Mouse (Mus musculus) heart, postnatal 0 days (tissue): ENCODE measurements at regions not wholly inside any gene's neighbourhood (a gene's known extent, or its start where the extent isn't known, plus 50 kb on each side); places are given as distances from the start of the nearest gene placed in this dataset.
A peak's percentile ranks its signal among the peaks of the same experiment; 100 is the strongest.

Source experiments
- ATAC-seq: fragments of 200-750 bp; cut with Nextera tagmentation; 2 replicates; pipeline ENCODE4 v1.8.0; 2017; ENCODE audit warnings: low read depth, moderate number of reproducible peaks, moderate library complexity; ENCODE audit not compliant: insufficient read depth
- DNase-seq: peaks from one replicate; pipeline ENCODE4 v3.0.0-alpha.2; 2016; ENCODE audit warnings: low spot score
- H3K27ac ChIP-seq: fragments of 300-500 bp; sonication (generic); 2 replicates; pipeline ENCODE4 v1.5.1; 2014; ENCODE audit warnings: low read depth, mild to moderate bottlenecking
- H3K27me3 ChIP-seq: fragments of 300-500 bp; sonication (generic); 2 replicates; pipeline ENCODE4 v1.6.1; 2014; ENCODE audit warnings: low read length, mixed read lengths; ENCODE audit not compliant: control insufficient read depth, insufficient read depth
- H3K36me3 ChIP-seq: fragments of 300-500 bp; sonication (generic); replicated peaks from 2 replicates; pipeline ENCODE4 v1.6.1; 2014; ENCODE audit warnings: low read length, mixed read lengths; ENCODE audit not compliant: control insufficient read depth, insufficient read depth
- H3K4me1 ChIP-seq: fragments of 300-500 bp; sonication (generic); 2 replicates; pipeline ENCODE4 v1.6.1; 2014; ENCODE audit warnings: antibody characterized with exemption; ENCODE audit not compliant: control insufficient read depth, insufficient read depth
- H3K4me2 ChIP-seq: fragments of 300-500 bp; sonication (generic); 2 replicates; pipeline ENCODE4 v1.6.1; 2014; ENCODE audit warnings: low read depth, mild to moderate bottlenecking, low read length, moderate library complexity
- H3K4me3 ChIP-seq: fragments of 300-500 bp; sonication (generic); 2 replicates; pipeline ENCODE4 v1.5.1; 2014; ENCODE audit warnings: low read depth, low read length
- H3K9ac ChIP-seq: fragments of 300-500 bp; sonication (generic); replicated peaks from 2 replicates; pipeline ENCODE4 v1.6.1; 2014; ENCODE audit warnings: low read depth, low read length, mixed read lengths
- H3K9me3 ChIP-seq: fragments of 300-500 bp; sonication (generic); replicated peaks from 2 replicates; pipeline ENCODE4 v1.6.1; 2016; ENCODE audit warnings: low read length; ENCODE audit not compliant: control insufficient read depth
- CTCF ChIP-seq: IDR thresholded peaks from 2 replicates; pipeline ENCODE4 v1.5.1; 2016; ENCODE audit warnings: antibody characterized with exemption, control low read depth, low read depth
- EP300 ChIP-seq: IDR thresholded peaks from 2 replicates; pipeline ENCODE4 v1.6.1; 2016; ENCODE audit warnings: antibody characterized with exemption, low read depth
- WGBS: fragments of 180-500 bp; shearing (Covaris S2); extraction: QIAGEN DNeasy Blood & Tissue Kit; methylation state at CpG from one replicate; pipeline ENCODE4 v1.1.7; 2014; 5-methylcytosine and 5-hydroxymethylcytosine counted together

DNA sequence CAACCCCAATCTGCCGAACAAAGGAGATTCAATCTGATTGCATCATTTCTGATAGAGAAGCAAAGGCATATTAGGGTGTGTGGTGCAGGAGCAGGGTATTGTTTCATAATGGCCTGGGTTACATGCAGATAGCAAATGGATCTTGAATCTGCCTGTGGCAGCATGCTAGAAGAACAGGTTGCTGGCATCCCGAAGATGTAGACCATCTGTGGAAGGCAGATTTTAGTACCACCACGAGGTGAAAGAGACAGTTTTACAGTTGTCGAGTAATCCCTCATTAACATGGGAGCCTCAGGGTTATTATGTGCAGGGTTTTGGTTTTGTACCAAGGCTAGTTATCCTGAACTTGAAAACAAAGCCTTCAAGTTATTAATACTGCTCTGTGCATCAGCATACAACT, 140.9 kb downstream of the H2afy start:
- Histone ChIP-seq H3K4me1 (no peaks in the 10 kb centered on the region), H3K36me3 (no peaks in the 10 kb centered on the region), H3K4me3 (no peak overlapping the region), H3K9me3 (no peaks in the 10 kb centered on the region), H3K27me3 (0 out of 2 replicates have a peak, but pooled peaks cover 3% of the 10 kb centered on the region), H3K9ac (no peak overlapping the region), H3K27ac (no peak overlapping the region), H3K4me2 (no peak overlapping the region)
- WGBS, result 73% methylated on average over 4 of the region's 4 CpGs
- DNase-seq (no peak), ATAC-seq (no peak)
- no peak for TF ChIP-seq EP300
- no peak for TF ChIP-seq CTCF

- no peak overlapping the region for H3K27ac ChIP-seq
- H3K4me3 ChIP-seq, result no peak overlapping the region
- 59% methylated on average over 2 of the region's 2 CpGs for WGBS
- H3K9me3 ChIP-seq, result no peaks in the 10 kb centered on the region
- H3K4me2 ChIP-seq, result no peak overlapping the region
- DNase-seq, result peak; percentile 20
- TF ChIP-seq CTCF, result no peak
- no peak for TF ChIP-seq EP300
- no peaks in the 10 kb centered on the region for H3K4me1 ChIP-seq
- no peak overlapping the region for H3K9ac ChIP-seq
- H3K36me3 ChIP-seq, result no peaks in the 10 kb centered on the region
- ATAC-seq, result 0 out of 2 replicates have a peak, but pooled peaks have one; percentile 41
- 0 out of 2 replicates have a peak, but pooled peaks cover 3% of the 10 kb centered on the region for H3K27me3 ChIP-seq
Measured at GRCm38 (mm10) chr13:55994460-55994859, 141.7 kb downstream of the H2afy start.

GRCm38 (mm10) chr13:55992699-55993098, 143.5 kb downstream of the H2afy start:
- no peak overlapping the region for H3K4me3 ChIP-seq
- H3K36me3 ChIP-seq, result no peaks in the 10 kb centered on the region
- ATAC-seq, result no peak
- no peak for DNase-seq
- H3K9ac ChIP-seq, result no peak overlapping the region
- H3K9me3 ChIP-seq, result no peaks in the 10 kb centered on the region
- no peaks in the 10 kb centered on the region for H3K4me1 ChIP-seq
- no peaks in the 10 kb centered on the region for H3K27me3 ChIP-seq
- no peak for TF ChIP-seq EP300
- no peak for TF ChIP-seq CTCF
- no peak overlapping the region for H3K27ac ChIP-seq
- no peak overlapping the region for H3K4me2 ChIP-seq
- WGBS, result 82% methylated on average over 9 of the region's 9 CpGs

- Histone ChIP-seq H3K27me3 (no peaks in the 10 kb centered on the region), H3K27ac (no peak overlapping the region), H3K9me3 (no peaks in the 10 kb centered on the region), H3K9ac (no peak overlapping the region), H3K4me3 (no peak overlapping the region), H3K4me2 (no peak overlapping the region), H3K4me1 (no peaks in the 10 kb centered on the region), H3K36me3 (no peaks in the 10 kb centered on the region)
- no peak for TF ChIP-seq CTCF
- 75% methylated on average over 14 of the region's 14 CpGs for whole genome bisulfite sequencing
- DNase-seq (no peak), ATAC-seq (no peak)
Measured at GRCm38 (mm10) chr13:55991216-55991615, 144.9 kb downstream of the H2afy start.

- no peaks in the 10 kb centered on the region for H3K36me3 ChIP-seq
- ATAC-seq (no peak), DNase-seq (no peak)
- H3K9ac ChIP-seq, result no peak overlapping the region
- H3K4me3 ChIP-seq, result no peak overlapping the region
- no peaks in the 10 kb centered on the region for H3K4me1 ChIP-seq
- H3K4me2 ChIP-seq, result no peak overlapping the region
- no peaks in the 10 kb centered on the region for H3K9me3 ChIP-seq
- WGBS, result 81% methylated on average over 6 of the region's 6 CpGs
- no peak overlapping the region for H3K27ac ChIP-seq
- H3K27me3 ChIP-seq, result no peaks in the 10 kb centered on the region
- TF ChIP-seq EP300, result no peak
- no peak for TF ChIP-seq CTCF
Measured at GRCm38 (mm10) chr13:55990186-55990585, 146.0 kb downstream of the H2afy start.

DNA sequence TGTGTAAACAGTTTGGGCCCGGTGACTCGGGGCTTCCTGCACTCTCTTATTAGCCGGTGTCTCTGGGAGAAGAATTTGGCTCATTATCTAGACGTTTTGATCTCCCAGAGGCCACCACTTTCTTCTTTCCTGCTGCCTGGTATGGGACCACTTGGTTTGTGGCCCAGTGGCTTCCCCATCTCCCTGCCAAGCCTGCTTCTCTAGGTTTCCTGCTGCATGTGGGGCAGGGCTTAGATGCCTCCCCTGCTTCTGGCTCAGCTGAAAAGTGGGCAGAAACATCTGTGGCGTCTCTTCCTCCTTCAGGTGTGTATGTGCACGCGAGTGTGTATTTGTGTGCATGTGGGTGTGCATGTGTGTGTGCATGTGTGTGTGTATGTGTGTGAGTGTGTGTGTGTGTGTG, 146.8 kb downstream of the H2afy start:
- H3K36me3 ChIP-seq, result no peaks in the 10 kb centered on the region
- ATAC-seq (no peak), DNase-seq (no peak)
- no peak for TF ChIP-seq EP300
- TF ChIP-seq CTCF, result no peak
- H3K27me3 ChIP-seq, result 0 out of 2 replicates have a peak, but pooled peaks cover under 1% of the 10 kb centered on the region
- no peak overlapping the region for H3K4me3 ChIP-seq
- H3K4me2 ChIP-seq, result no peak overlapping the region
- no peak overlapping the region for H3K9ac ChIP-seq
- H3K4me1 ChIP-seq, result no peaks in the 10 kb centered on the region
- H3K27ac ChIP-seq, result no peak overlapping the region
- 45% methylated on average over 7 of the region's 7 CpGs for WGBS
- no peaks in the 10 kb centered on the region for H3K9me3 ChIP-seq
